Mouse (Mus musculus) left cerebral cortex, postnatal 36 days (tissue): Measurements from ENCODE around the gene Mrpl50. TPM values are rescaled to one million over a fixed set of nuclear protein-coding genes. Genes with fewer than 3 reads are reported as not detected.

ENCODE experiments used
- total RNA-seq, 2 experiments: library from RNA; stranded (reverse); gene quantifications; 2 replicates each; pipeline ENCODE4 v1.2.3; 2021

Mrpl50 gene
- total RNA-seq, 2 experiments from 2014 or later: 28.4 to 30.0 TPM

Other genes with a start within 250 kb of the Mrpl50 start
- not detected for gene Acnat2, start 112.9 kb downstream of the Mrpl50 start, total RNA-seq
- not detected for gene Acnat1, start 47.2 kb downstream of the Mrpl50 start, total RNA-seq
- gene Baat, start 14.5 kb downstream of the Mrpl50 start, total RNA-seq: under 1 TPM in 1 of 2 experiments, not detected in 1; 0.41 TPM
- gene Zfp189, start 83 bp upstream of the Mrpl50 start, total RNA-seq: 10 to 100 TPM in 1 of 2 experiments, 1 to 10 TPM in 1; 8.7 to 10.1 TPM
- gene Aldob, start 28.5 kb upstream of the Mrpl50 start, total RNA-seq: 1 to 10 TPM; 1.4 to 2.2 TPM
- 10 to 100 TPM; 63.5 to 76.9 TPM for gene Tmem246, start 76.8 kb upstream of the Mrpl50 start, total RNA-seq
- 10 to 100 TPM; 55.4 to 82.7 TPM for gene Rnf20, start 110.9 kb upstream of the Mrpl50 start, total RNA-seq
- gene Ppp3r2, start 160.9 kb upstream of the Mrpl50 start, total RNA-seq: under 1 TPM; 0.17 to 0.79 TPM